Mouse (Mus musculus): ENCODE data around the gene Dguok.

GRCm38 (mm10) chr6:83449440-83449839 is 57.3 kb downstream of the Dguok start:
- TF ChIP-seq POLR2A (IDR thresholded peaks at IDR 0.05; ENCODE audit: control insufficient read depth, low read depth, low read length), result no peak
- TF ChIP-seq CTCF (IDR thresholded peaks at IDR 0.05; ENCODE audit: control insufficient read depth, insufficient read depth, insufficient replicate concordance, low read depth, low read length), result no peak
